Mouse (Mus musculus): ENCODE results near the gene 6030468B19Rik. TPM values are rescaled to one million over a fixed set of nuclear protein-coding genes. Genes with fewer than 3 reads are reported as not detected.

6030468B19Rik gene
- polyA plus RNA-seq, 1 experiment from 2014 or later, result not detected

GRCm38 (mm10) chr11:117821868-117822267 lies 24.4 kb downstream of the 6030468B19Rik start:
- Histone ChIP-seq H3K27me3 (replicated peaks; ENCODE audit: control insufficient read depth, insufficient read depth, low read length) (no peaks in the 10 kb centered on the region), H3K4me1 (ENCODE audit: control insufficient read depth, insufficient read depth, low read depth, low read length) (peaks cover 26% of the 10 kb centered on the region), H3K9ac (ENCODE audit: low read depth, low read length) (no peak overlapping the region), H3K4me2 (ENCODE audit: low read length) (no peak overlapping the region), H3K36me3 (ENCODE audit: control insufficient read depth, insufficient read depth, low read length) (no peaks in the 10 kb centered on the region), H3K4me3 (ENCODE audit: low read length) (no peak overlapping the region), H3K27ac (ENCODE audit: low read depth, low read length) (no peak overlapping the region), H3K9me3 (ENCODE audit: control insufficient read depth, low read length) (no peaks in the 10 kb centered on the region)
- no peak for ATAC-seq
- WGBS, result 84% methylated on average over 9 of the region's 9 CpGs

DNA sequence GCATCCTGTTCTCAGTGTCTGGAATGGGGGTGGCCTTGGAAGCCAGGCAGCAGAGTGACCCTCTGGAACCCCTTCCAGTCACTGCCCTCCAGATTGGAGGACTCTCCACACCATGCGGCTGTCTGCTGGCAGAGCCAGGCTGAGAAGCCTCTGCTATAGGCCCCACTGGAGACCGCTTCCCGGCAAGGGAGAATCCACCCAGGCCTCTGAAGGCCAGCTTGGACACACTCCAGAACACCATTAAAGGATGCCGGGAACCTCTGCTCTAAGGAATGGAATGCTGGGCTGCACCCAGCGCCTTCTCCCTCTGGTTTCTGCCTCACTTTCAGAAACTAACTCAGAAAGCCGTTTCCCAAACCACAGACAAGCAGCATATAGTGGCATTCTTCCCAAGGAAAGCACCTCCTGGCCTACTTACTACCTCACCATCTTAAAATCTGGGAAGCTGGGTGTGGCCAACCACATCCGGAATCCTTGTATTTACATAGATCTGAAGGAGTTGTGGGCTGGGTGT lies 25.3 kb downstream of the 6030468B19Rik start:
- Histone ChIP-seq H3K9me3 (ENCODE audit: control insufficient read depth, low read length) (no peaks in the 10 kb centered on the region), H3K27ac (ENCODE audit: low read depth, low read length) (no peak overlapping the region), H3K4me2 (ENCODE audit: low read length) (no peak overlapping the region)

GRCm38 (mm10) chr11:117823411-117823810 lies 26.0 kb downstream of the 6030468B19Rik start:
- no peak overlapping the region for H3K4me2 ChIP-seq (ENCODE audit: low read length)
- H3K9ac ChIP-seq (ENCODE audit: low read depth, low read length), result no peak overlapping the region
- H3K4me3 ChIP-seq (ENCODE audit: low read length), result no peak overlapping the region
- H3K27ac ChIP-seq (ENCODE audit: low read depth, low read length), result no peak overlapping the region
- no peak for ATAC-seq
- peaks cover 33% of the 10 kb centered on the region for H3K4me1 ChIP-seq (ENCODE audit: control insufficient read depth, insufficient read depth, low read depth, low read length)
- H3K9me3 ChIP-seq (ENCODE audit: control insufficient read depth, low read length), result no peaks in the 10 kb centered on the region
- 91% methylated on average over 6 of the region's 6 CpGs for WGBS
- H3K27me3 ChIP-seq (replicated peaks; ENCODE audit: control insufficient read depth, insufficient read depth, low read length), result no peaks in the 10 kb centered on the region
- no peaks in the 10 kb centered on the region for H3K36me3 ChIP-seq (ENCODE audit: control insufficient read depth, insufficient read depth, low read length)

More for the DNA sequence above, 25.3 kb downstream of the 6030468B19Rik start:
- Histone ChIP-seq H3K4me1 (ENCODE audit: control insufficient read depth, insufficient read depth, low read depth, low read length) (peaks cover 30% of the 10 kb centered on the region), H3K27me3 (replicated peaks; ENCODE audit: control insufficient read depth, insufficient read depth, low read length) (no peaks in the 10 kb centered on the region), H3K9ac (ENCODE audit: low read depth, low read length) (no peak overlapping the region), H3K4me3 (ENCODE audit: low read length) (no peak overlapping the region), H3K36me3 (ENCODE audit: control insufficient read depth, insufficient read depth, low read length) (no peaks in the 10 kb centered on the region)
- 80% methylated on average over 7 of the region's 7 CpGs for WGBS
- ATAC-seq, result no peak

GRCm38 (mm10) chr11:117824060-117824969 lies 26.9 kb downstream of the 6030468B19Rik start:
- Histone ChIP-seq H3K9me3 (ENCODE audit: control insufficient read depth, low read length) (no peaks in the 10 kb centered on the region), H3K27ac (ENCODE audit: low read depth, low read length) (peak overlapping the region; percentile 51; the same call in 1 of the 2 replicates)
- ATAC-seq, result peak; percentile 85

DNA sequence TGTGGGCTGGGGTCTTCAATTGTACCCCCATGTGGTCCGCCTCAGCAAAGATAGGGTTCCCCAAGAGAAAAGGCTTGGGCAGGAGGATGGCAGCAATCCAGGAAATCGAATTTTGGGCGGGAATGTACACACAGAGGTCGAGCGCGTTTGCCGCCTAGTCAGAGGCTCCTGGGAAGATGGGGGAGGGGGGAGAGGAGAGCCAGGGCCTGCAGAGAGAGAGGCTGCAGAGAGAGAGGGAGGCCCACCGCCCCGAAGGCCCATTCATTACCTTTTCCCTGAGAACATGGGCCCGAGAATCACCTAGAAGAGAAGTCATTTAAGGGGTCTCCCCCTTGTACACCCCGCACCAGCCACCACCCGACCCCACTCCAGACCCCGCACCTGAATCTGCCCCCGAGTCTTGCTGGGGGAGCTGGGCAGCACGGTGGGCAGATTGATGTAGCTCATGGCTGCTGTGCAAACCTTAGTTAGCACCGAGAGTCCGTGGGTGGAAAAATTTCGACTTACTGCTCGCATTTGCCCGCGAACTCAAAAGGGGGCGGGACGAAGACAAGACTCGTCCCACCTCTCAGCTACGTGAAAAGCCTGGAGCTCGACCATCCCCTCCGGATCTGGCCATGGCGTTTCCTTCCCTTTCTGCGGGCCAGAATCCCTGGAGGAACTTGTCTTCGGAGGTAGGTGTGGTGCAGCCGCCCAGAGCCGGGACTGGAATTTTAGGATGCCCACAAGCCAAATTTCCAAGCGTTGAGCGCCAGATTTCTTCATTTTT lies 28.1 kb downstream of the 6030468B19Rik start, which contains the start of the genes Afmid and Tk1:
Afmid (plus strand) TSS at position 592 of the 769 bp plus-strand sequence.
Tk1 (minus strand) TSS at position 760 of the 769 bp plus-strand sequence.
- Histone ChIP-seq H3K4me2 (ENCODE audit: low read length) (peak within 1 kb of the TSS; percentile 95), H3K4me3 (ENCODE audit: low read length) (peak within 1 kb of the TSS; percentile 53), H3K9me3 (ENCODE audit: control insufficient read depth, low read length) (no peaks in the 10 kb centered on the region), H3K36me3 (ENCODE audit: control insufficient read depth, insufficient read depth, low read length) (no peaks in the 10 kb centered on the region), H3K27ac (ENCODE audit: low read depth, low read length) (peak within 1 kb of the TSS; percentile 59), H3K27me3 (replicated peaks; ENCODE audit: control insufficient read depth, insufficient read depth, low read length) (no peaks in the 10 kb centered on the region), H3K4me1 (ENCODE audit: control insufficient read depth, insufficient read depth, low read depth, low read length) (peaks cover 42% of the 10 kb centered on the region), H3K9ac (ENCODE audit: low read depth, low read length) (peak within 1 kb of the TSS; percentile 66)
- peak; percentile 34; the same call in 1 of the 2 replicates for ATAC-seq
- WGBS, result under 1% methylated on average over 34 of the region's 34 CpGs

More at GRCm38 (mm10) chr11:117824060-117824969, 26.9 kb downstream of the 6030468B19Rik start:
- Histone ChIP-seq H3K36me3 (ENCODE audit: control insufficient read depth, insufficient read depth, low read length) (no peaks in the 10 kb centered on the region), H3K27me3 (replicated peaks; ENCODE audit: control insufficient read depth, insufficient read depth, low read length) (no peaks in the 10 kb centered on the region), H3K9ac (ENCODE audit: low read depth, low read length) (peak overlapping the region; percentile 35), H3K4me1 (ENCODE audit: control insufficient read depth, insufficient read depth, low read depth, low read length) (peaks cover 35% of the 10 kb centered on the region), H3K4me3 (ENCODE audit: low read length) (peak overlapping the region; percentile 53), H3K4me2 (ENCODE audit: low read length) (peak overlapping the region; percentile 95)
- 15% methylated on average over 23 of the region's 23 CpGs for WGBS

DNA sequence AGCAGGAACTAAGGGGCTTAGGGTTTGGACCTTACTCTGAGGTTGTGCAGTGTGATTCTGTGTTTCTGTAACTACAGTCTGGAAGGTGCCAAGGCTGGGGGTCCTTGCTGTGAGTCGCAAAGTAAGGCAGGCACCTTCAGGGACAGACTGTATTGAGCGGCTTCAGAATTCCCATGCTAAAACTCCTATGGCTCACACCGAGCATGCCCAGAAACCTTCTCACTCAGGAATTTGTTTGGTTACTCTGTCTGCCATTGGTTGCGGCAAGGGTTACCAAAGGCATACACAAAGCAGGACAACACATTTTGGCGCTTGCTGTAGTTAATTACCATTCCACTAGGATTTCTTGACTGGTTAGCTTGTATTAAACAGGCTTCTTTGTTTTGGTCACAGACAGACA lies 28.7 kb downstream of the 6030468B19Rik start:
- peak; percentile 10; the same call in 1 of the 2 replicates for ATAC-seq

DNA sequence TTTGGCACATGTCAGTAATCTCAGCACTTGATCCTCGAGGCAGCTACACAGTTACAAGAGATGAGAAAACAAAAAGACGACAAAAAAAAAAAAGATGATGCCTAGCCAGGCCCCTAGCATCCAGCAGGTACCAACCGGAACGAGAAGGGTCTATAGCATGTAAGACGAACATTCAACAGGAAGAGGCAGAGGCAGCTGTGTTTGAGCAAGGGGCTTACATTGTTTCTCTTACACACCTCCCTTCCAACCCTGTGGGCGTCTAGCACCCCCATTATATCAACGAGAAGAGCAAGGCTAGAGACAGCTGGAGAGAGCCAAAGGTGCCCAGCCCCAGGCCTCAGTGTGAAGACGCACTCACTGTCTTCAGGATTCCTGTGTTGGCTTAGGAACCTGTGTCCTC lies 29.5 kb downstream of the 6030468B19Rik start:
- Histone ChIP-seq H3K27me3 (replicated peaks; ENCODE audit: control insufficient read depth, insufficient read depth, low read length) (no peaks in the 10 kb centered on the region), H3K4me1 (ENCODE audit: control insufficient read depth, insufficient read depth, low read depth, low read length) (peaks cover 42% of the 10 kb centered on the region), H3K4me3 (ENCODE audit: low read length) (no peak overlapping the region), H3K36me3 (ENCODE audit: control insufficient read depth, insufficient read depth, low read length) (no peaks in the 10 kb centered on the region), H3K4me2 (ENCODE audit: low read length) (no peak overlapping the region), H3K27ac (ENCODE audit: low read depth, low read length) (no peak overlapping the region), H3K9ac (ENCODE audit: low read depth, low read length) (no peak overlapping the region), H3K9me3 (ENCODE audit: control insufficient read depth, low read length) (no peaks in the 10 kb centered on the region)
- no peak for ATAC-seq
- WGBS, result 73% methylated on average over 8 of the region's 8 CpGs

More for the DNA sequence above, 28.7 kb downstream of the 6030468B19Rik start:
- Histone ChIP-seq H3K9me3 (ENCODE audit: control insufficient read depth, low read length) (no peaks in the 10 kb centered on the region), H3K27ac (ENCODE audit: low read depth, low read length) (peak overlapping the region; percentile 59), H3K4me1 (ENCODE audit: control insufficient read depth, insufficient read depth, low read depth, low read length) (peaks cover 42% of the 10 kb centered on the region), H3K9ac (ENCODE audit: low read depth, low read length) (peak overlapping the region; percentile 66), H3K4me3 (ENCODE audit: low read length) (peak overlapping the region; percentile 53), H3K27me3 (replicated peaks; ENCODE audit: control insufficient read depth, insufficient read depth, low read length) (no peaks in the 10 kb centered on the region), H3K36me3 (ENCODE audit: control insufficient read depth, insufficient read depth, low read length) (no peaks in the 10 kb centered on the region), H3K4me2 (ENCODE audit: low read length) (peak overlapping the region; percentile 95)
- WGBS, result 7% methylated on average over 5 of the region's 5 CpGs

- no peak for ATAC-seq
- Histone ChIP-seq H3K9ac (ENCODE audit: low read depth, low read length) (no peak overlapping the region), H3K36me3 (ENCODE audit: control insufficient read depth, insufficient read depth, low read length) (no peaks in the 10 kb centered on the region), H3K4me2 (ENCODE audit: low read length) (no peak overlapping the region), H3K27me3 (replicated peaks; ENCODE audit: control insufficient read depth, insufficient read depth, low read length) (no peaks in the 10 kb centered on the region), H3K4me3 (ENCODE audit: low read length) (no peak overlapping the region), H3K4me1 (ENCODE audit: control insufficient read depth, insufficient read depth, low read depth, low read length) (peaks cover 44% of the 10 kb centered on the region), H3K27ac (ENCODE audit: low read depth, low read length) (no peak overlapping the region), H3K9me3 (ENCODE audit: control insufficient read depth, low read length) (no peaks in the 10 kb centered on the region)
- 73% methylated on average over 3 of the region's 3 CpGs for WGBS
These were observed 29.9 kb downstream of the 6030468B19Rik start for GRCm38 (mm10) chr11:117827386-117827785.
